Mouse (Mus musculus) cerebellum, adult 2 months (tissue): ENCODE data around the gene Tcf19.

Experiments
- CTCF ChIP-seq: fragments of 200-500 bp; IDR thresholded peaks from 2 replicates; pipeline ENCODE4 v1.5.1; 2011; ENCODE audit warnings: low read depth, mild to moderate bottlenecking, control low read depth, low read length, moderate library complexity, borderline replicate concordance; ENCODE audit not compliant: insufficient read depth
- POLR2A ChIP-seq: fragments of 200-500 bp; IDR thresholded peaks from 2 replicates; pipeline ENCODE4 v1.6.1; 2011; ENCODE audit warnings: low read length, control low read depth, borderline replicate concordance; ENCODE audit not compliant: insufficient read depth

GRCm38 (mm10) chr17:35544001-35544400, 27.4 kb upstream of the Tcf19 start:
- TF ChIP-seq POLR2A (no peak), CTCF (no peak)
